Mouse (Mus musculus) MEL (cell line): ENCODE results near the gene Entpd6. TPM values are rescaled to one million over a fixed set of nuclear protein-coding genes. Genes with fewer than 3 reads are reported as not detected.

Source experiments
- DNase-seq: peaks from one replicate; pipeline ENCODE4 v3.0.0; 2011; ENCODE audit warnings: low read depth, low spot score
- H3K27ac ChIP-seq: 2 replicates; pipeline ENCODE4 v1.5.1; 2012; ENCODE audit warnings: low read depth, mild to moderate bottlenecking, control low read depth, low read length, moderate library complexity; ENCODE audit not compliant: control insufficient read depth
- H3K27me3 ChIP-seq, 2 experiments: fragments of 150-350 bp in 1 of 2; sonication (generic) in 1 of 2; 2 replicates each; pipeline ENCODE4 v1.6.1; 2012; ENCODE audit warnings: low read length in 2 of 2, mild to moderate bottlenecking in 2 of 2, improper control_type of control experiment in 1 of 2, moderate library complexity in 1 of 2; ENCODE audit not compliant: insufficient read depth in 2 of 2, control insufficient read depth in 1 of 2
- H3K36me3 ChIP-seq, 2 experiments: 2 replicates each; pipeline ENCODE4 v1.6.1; 2012 to 2014; ENCODE audit warnings: low read length in 2 of 2, improper control_type of control experiment in 1 of 2, inconsistent platforms in 1 of 2, mild to moderate bottlenecking in 1 of 2; ENCODE audit not compliant: insufficient read depth in 2 of 2, control insufficient read depth in 1 of 2
- H3K4me1 ChIP-seq, 2 experiments: fragments of 150-350 bp in 1 of 2; sonication (generic) in 1 of 2; 2 replicates each; pipeline ENCODE4 v1.6.1; 2012; ENCODE audit warnings: low read length in 2 of 2, improper control_type of control experiment in 1 of 2, mild to moderate bottlenecking in 1 of 2; ENCODE audit not compliant: insufficient read depth in 2 of 2, control insufficient read depth in 1 of 2
- H3K4me3 ChIP-seq, 2 experiments: fragments of 150-350 bp in 1 of 2; sonication (generic) in 1 of 2; 2 replicates each; pipeline ENCODE4 v1.5.1; 2012; ENCODE audit warnings: low read depth in 2 of 2, low read length in 2 of 2, mild to moderate bottlenecking in 2 of 2, moderate library complexity in 2 of 2, control low read depth in 1 of 2, improper control_type of control experiment in 1 of 2; ENCODE audit not compliant: control insufficient read depth in 1 of 2, insufficient read depth in 1 of 2
- H3K79me2 ChIP-seq: 2 replicates; pipeline ENCODE4 v1.6.1; 2012; ENCODE audit warnings: mild to moderate bottlenecking, low read length, moderate library complexity; ENCODE audit not compliant: control insufficient read depth, poor library complexity, insufficient read depth
- H3K9ac ChIP-seq: 2 replicates; pipeline ENCODE4 v1.6.1; 2012; ENCODE audit warnings: low read depth, mild to moderate bottlenecking, control low read depth, low read length, moderate library complexity; ENCODE audit not compliant: control insufficient read depth, poor library complexity, severe bottlenecking
- H3K9me3 ChIP-seq: fragments of 150-350 bp; sonication (generic); replicated peaks from 2 replicates; pipeline ENCODE4 v1.6.1; 2012; ENCODE audit warnings: mild to moderate bottlenecking, low read length, improper control_type of control experiment, moderate library complexity; ENCODE audit not compliant: insufficient read depth
- CHD1 ChIP-seq: IDR thresholded peaks from 2 replicates; pipeline ENCODE4 v1.6.1; 2012; ENCODE audit warnings: low read depth, mild to moderate bottlenecking, inconsistent platforms, low read length, improper control_type of control experiment
- CHD2 ChIP-seq: IDR thresholded peaks from 2 replicates; pipeline ENCODE4 v1.6.1; 2011; ENCODE audit warnings: low read length, improper control_type of control experiment
- CTCF ChIP-seq, 3 experiments: IDR thresholded peaks in 2 of 3; conservative IDR thresholded peaks in 1 of 3; 2 replicates each; pipeline ENCODE4 v1.5.1; 2011 to 2012; ENCODE audit warnings: low read length in 3 of 3, low read depth in 2 of 3, mild to moderate bottlenecking in 2 of 3, improper control_type of control experiment in 1 of 3, inconsistent platforms in 1 of 3, mixed read lengths in 1 of 3, moderate library complexity in 1 of 3; ENCODE audit not compliant: control insufficient read depth in 1 of 3, insufficient read depth in 1 of 3, poor library complexity in 1 of 3, severe bottlenecking in 1 of 3
- E2F4 ChIP-seq: IDR thresholded peaks from 2 replicates; pipeline ENCODE4 v1.6.1; 2011; ENCODE audit warnings: low read depth, low read length, improper control_type of control experiment, borderline replicate concordance
- ELF1 ChIP-seq: IDR thresholded peaks from 2 replicates; pipeline ENCODE4 v1.6.1; 2014; ENCODE audit warnings: low read depth, mild to moderate bottlenecking, inconsistent platforms, low read length, improper control_type of control experiment, moderate library complexity
- ETS1 ChIP-seq: IDR thresholded peaks from 2 replicates; pipeline ENCODE4 v1.6.1; 2012; ENCODE audit warnings: low read depth, mild to moderate bottlenecking, inconsistent platforms, low read length, improper control_type of control experiment, moderate library complexity
- GABPA ChIP-seq: IDR thresholded peaks from 2 replicates; pipeline ENCODE4 v1.6.1; 2012; ENCODE audit warnings: low read depth, mild to moderate bottlenecking, inconsistent platforms, low read length, improper control_type of control experiment, moderate library complexity
- GATA1 ChIP-seq: IDR thresholded peaks from 2 replicates; pipeline ENCODE4 v1.6.1; 2011; ENCODE audit warnings: low read depth, low read length, improper control_type of control experiment
- HCFC1 ChIP-seq: IDR thresholded peaks from 2 replicates; pipeline ENCODE4 v1.6.1; 2012; ENCODE audit warnings: low read depth, mild to moderate bottlenecking, inconsistent platforms, low read length, improper control_type of control experiment, moderate library complexity
- JUND ChIP-seq: IDR thresholded peaks from 2 replicates; pipeline ENCODE4 v1.6.1; 2011; ENCODE audit warnings: low read depth, mild to moderate bottlenecking, improper control_type of control experiment, low read length
- KAT2A ChIP-seq: conservative IDR thresholded peaks from 2 replicates; pipeline ENCODE4 v1.6.1; 2012; ENCODE audit warnings: low read depth, low read length, improper control_type of control experiment, inconsistent platforms
- MAFK ChIP-seq: IDR thresholded peaks from 2 replicates; pipeline ENCODE4 v1.6.1; 2011; ENCODE audit warnings: low read depth, mild to moderate bottlenecking, low read length, improper control_type of control experiment, borderline replicate concordance
- MAX ChIP-seq: IDR thresholded peaks from 2 replicates; pipeline ENCODE4 v1.6.1; 2011; ENCODE audit warnings: low read length, improper control_type of control experiment
- MAZ ChIP-seq: IDR thresholded peaks from 2 replicates; pipeline ENCODE4 v1.6.1; 2012; ENCODE audit warnings: low read depth, mild to moderate bottlenecking, inconsistent platforms, low read length, improper control_type of control experiment
- MEF2A ChIP-seq: IDR thresholded peaks from 2 replicates; pipeline ENCODE4 v1.6.1; 2014; ENCODE audit warnings: low read depth, mild to moderate bottlenecking, inconsistent platforms, low read length, improper control_type of control experiment; ENCODE audit not compliant: poor library complexity, insufficient replicate concordance, severe bottlenecking; ENCODE audit errors: extremely low read depth
- MXI1 ChIP-seq: IDR thresholded peaks from 2 replicates; pipeline ENCODE4 v1.6.1; 2011; ENCODE audit warnings: mild to moderate bottlenecking, low read depth, low read length, improper control_type of control experiment
- MYB ChIP-seq: IDR thresholded peaks from 2 replicates; pipeline ENCODE4 v1.6.1; 2011; ENCODE audit warnings: mild to moderate bottlenecking, low read depth, low read length, improper control_type of control experiment
- MYC ChIP-seq: IDR thresholded peaks from 2 replicates; pipeline ENCODE4 v1.6.1; 2011; ENCODE audit warnings: low read depth, mild to moderate bottlenecking, low read length, improper control_type of control experiment, moderate library complexity
- NELFE ChIP-seq: IDR thresholded peaks from 2 replicates; pipeline ENCODE4 v1.6.1; 2011; ENCODE audit warnings: low read depth, low read length, improper control_type of control experiment
- NRF1 ChIP-seq: IDR thresholded peaks from 2 replicates; pipeline ENCODE4 v1.6.1; 2014; ENCODE audit warnings: low read depth, mild to moderate bottlenecking, inconsistent platforms, low read length, improper control_type of control experiment, moderate library complexity; ENCODE audit not compliant: poor library complexity, insufficient read depth, severe bottlenecking
- POLR2AphosphoS2 ChIP-seq: IDR thresholded peaks from 2 replicates; pipeline ENCODE4 v1.6.1; 2011; ENCODE audit warnings: low read length, improper control_type of control experiment
- POLR2AphosphoS5 ChIP-seq: IDR thresholded peaks from 2 replicates; pipeline ENCODE4 v1.6.1; 2012; ENCODE audit warnings: low read depth, borderline replicate concordance, mild to moderate bottlenecking, inconsistent platforms, low read length, moderate library complexity, mixed read lengths
- RAD21 ChIP-seq: IDR thresholded peaks from 2 replicates; pipeline ENCODE4 v1.6.1; 2011; ENCODE audit warnings: mild to moderate bottlenecking, low read depth, low read length, improper control_type of control experiment
- RCOR1 ChIP-seq: IDR thresholded peaks from 2 replicates; pipeline ENCODE4 v1.6.1; 2012; ENCODE audit warnings: low read depth, mild to moderate bottlenecking, inconsistent platforms, low read length, improper control_type of control experiment
- SIN3A ChIP-seq: IDR thresholded peaks from 2 replicates; pipeline ENCODE4 v1.6.1; 2012; ENCODE audit warnings: low read length, improper control_type of control experiment, inconsistent platforms
- SMC3 ChIP-seq: IDR thresholded peaks from 2 replicates; pipeline ENCODE4 v1.6.1; 2011; ENCODE audit warnings: low read depth, low read length, improper control_type of control experiment
- TAL1 ChIP-seq: IDR thresholded peaks from 2 replicates; pipeline ENCODE4 v1.6.1; 2012; ENCODE audit warnings: mild to moderate bottlenecking, inconsistent platforms, low read length, moderate library complexity, mixed read lengths
- TBP ChIP-seq: IDR thresholded peaks from 2 replicates; pipeline ENCODE4 v1.8.0; 2011; ENCODE audit warnings: low read depth, low read length, improper control_type of control experiment
- TCF12 ChIP-seq: IDR thresholded peaks from 2 replicates; pipeline ENCODE4 v1.6.1; 2014; ENCODE audit warnings: low read depth, mild to moderate bottlenecking, inconsistent platforms, low read length, improper control_type of control experiment, moderate library complexity
- UBTF ChIP-seq: IDR thresholded peaks from 2 replicates; pipeline ENCODE4 v1.6.1; 2012; ENCODE audit warnings: low read depth, mild to moderate bottlenecking, inconsistent platforms, low read length, improper control_type of control experiment, moderate library complexity, borderline replicate concordance; ENCODE audit not compliant: insufficient read depth
- USF1 ChIP-seq: IDR thresholded peaks from 2 replicates; pipeline ENCODE4 v1.6.1; 2014; ENCODE audit warnings: low read depth, mild to moderate bottlenecking, inconsistent platforms, low read length, improper control_type of control experiment, moderate library complexity
- USF2 ChIP-seq, 2 experiments: IDR thresholded peaks; 2 replicates each; pipeline ENCODE4 v1.6.1; 2011 to 2012; ENCODE audit warnings: improper control_type of control experiment in 2 of 2, low read length in 2 of 2, borderline replicate concordance in 1 of 2, inconsistent platforms in 1 of 2, low read depth in 1 of 2, mild to moderate bottlenecking in 1 of 2; ENCODE audit not compliant: insufficient read depth in 1 of 2
- ZC3H11A ChIP-seq: IDR thresholded peaks from 2 replicates; pipeline ENCODE4 v1.6.1; 2012; ENCODE audit warnings: low read depth, mild to moderate bottlenecking, inconsistent platforms, low read length, improper control_type of control experiment
- ZKSCAN1 ChIP-seq: IDR thresholded peaks from 2 replicates; pipeline ENCODE4 v1.6.1; 2012; ENCODE audit warnings: low read depth, mild to moderate bottlenecking, inconsistent platforms, low read length, improper control_type of control experiment, moderate library complexity
- ZMIZ1 ChIP-seq: IDR thresholded peaks from 2 replicates; pipeline ENCODE4 v1.6.1; 2012; ENCODE audit warnings: low read depth, mild to moderate bottlenecking, inconsistent platforms, low read length, improper control_type of control experiment, moderate library complexity
- ZNF384 ChIP-seq: IDR thresholded peaks from 2 replicates; pipeline ENCODE4 v1.6.1; 2012; ENCODE audit warnings: low read depth, mild to moderate bottlenecking, inconsistent platforms, low read length, improper control_type of control experiment
- polyA plus RNA-seq, 2 experiments: library from polyadenylated mRNA; stranded (reverse) in 1 of 2; unstranded in 1 of 2; fragments of >175 nt in 1 of 2; fragments of >200 nt in 1 of 2; gene quantifications; 2 replicates each; pipeline versions ENCODE4 v1.2.1 to v1.2.4; 2012; ENCODE audit warnings: low replicate concordance in 2 of 2, low read depth in 1 of 2; ENCODE audit not compliant: insufficient read length in 2 of 2, insufficient read depth in 1 of 2, missing spikeins in 1 of 2
- total RNA-seq: library from RNA; depleted of rRNA; stranded (reverse); fragments of 300-350 nt; gene quantifications from 2 replicates; pipeline ENCODE4 v1.2.3, GENCODE M21; 2012; rRNA removed

Entpd6 gene
- 34.3 and 48.2 TPM in 2 replicates for total RNA-seq
- 10 to 100 TPM in 1 of 2 experiments, not detected in 1; 47.9 TPM for polyA plus RNA-seq

DNA sequence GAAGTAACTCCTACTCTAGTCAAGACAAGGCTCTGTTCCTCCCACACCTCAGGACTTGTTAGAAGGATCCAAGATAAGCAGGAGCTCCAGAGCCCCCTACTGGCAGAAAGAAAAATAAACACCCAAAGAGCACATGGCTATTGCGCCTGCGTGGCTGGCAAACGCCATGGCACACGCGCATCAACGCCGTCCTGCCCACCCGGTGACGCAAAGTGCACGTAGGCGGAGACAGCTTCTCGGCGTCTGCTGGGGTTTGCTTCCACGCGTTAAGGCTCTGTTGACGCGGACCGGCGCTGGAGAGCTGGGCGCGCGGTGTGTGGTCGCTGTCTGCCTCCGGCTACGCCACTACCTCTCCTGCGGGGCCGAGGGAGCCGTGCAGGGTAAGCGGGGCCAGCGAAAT is at the start of gene Entpd6:
Entpd6 (plus strand) TSS at position 189 of the 400 bp plus-strand sequence.
- Histone ChIP-seq H3K4me3 (peak within 1 kb of the TSS; percentile 68 to 70), H3K4me1 (peaks cover 0 to 3% of the 10 kb centered on the region in 2 experiments; a peak in 2 of 4 replicates), H3K27ac (peak within 1 kb of the TSS; percentile 0; the same call in 1 of the 2 replicates), H3K36me3 (peaks cover 0 to 3% of the 10 kb centered on the region in 2 experiments; a peak in 1 of 4 replicates), H3K79me2 (peaks cover 5% of the 10 kb centered on the region), H3K9ac (peak within 1 kb of the TSS; percentile 76), H3K9me3 (no peaks in the 10 kb centered on the region), H3K27me3 (no peaks in the 10 kb centered on the region; a peak in 1 of 4 replicates)
- DNase-seq, result peak; percentile 97
- no peak for TF ChIP-seq E2F4
- no peak for TF ChIP-seq MEF2A
- no peak for TF ChIP-seq UBTF
- TF ChIP-seq MAFK, result no peak
- TF ChIP-seq TCF12, result peak; percentile 66
- TF ChIP-seq CTCF (IDR thresholded peaks at IDR 0.05 in 2 of 3, conservative IDR thresholded peaks at IDR 0.05 in 1 of 3; ENCODE audit: control insufficient read depth in 1 of 3, insufficient read depth in 1 of 3, low read depth in 2 of 3, low read length in 3 of 3, poor library complexity in 1 of 3, severe bottlenecking in 1 of 3), result peak; percentile 53 to 89 (median 82)
- TF ChIP-seq CHD2, result no peak
- TF ChIP-seq ZMIZ1, result peak; percentile 75; the same call in 1 of the 2 replicates
- TF ChIP-seq KAT2A, result no peak
- TF ChIP-seq MYB, result no peak
- TF ChIP-seq MYC, result peak; percentile 96
- peak; percentile 70 for TF ChIP-seq GATA1
- peak; percentile 77 for TF ChIP-seq HCFC1
- TF ChIP-seq ZNF384, result no peak
- peak; percentile 5; the same call in 1 of the 2 replicates for TF ChIP-seq ZC3H11A
- TF ChIP-seq POLR2AphosphoS5, result no peak
- peak; percentile 57; the same call in 1 of the 2 replicates for TF ChIP-seq SMC3
- TF ChIP-seq GABPA, result no peak
- no peak for TF ChIP-seq USF2 (IDR thresholded peaks at IDR 0.05; ENCODE audit: borderline replicate concordance in 1 of 2, insufficient read depth in 1 of 2, low read depth in 1 of 2, low read length in 2 of 2)
- no peak for TF ChIP-seq RCOR1
- TF ChIP-seq JUND, result no peak
- TF ChIP-seq POLR2AphosphoS2, result peak; percentile 80; the same call in 1 of the 2 replicates
- TF ChIP-seq NELFE, result peak; percentile 90
- TF ChIP-seq MAZ, result no peak; the same call in 1 of the 2 replicates
- peak; percentile 61; the same call in 1 of the 2 replicates for TF ChIP-seq TBP
- TF ChIP-seq TAL1, result no peak
- peak; percentile 95 for TF ChIP-seq MAX
- peak; percentile 98 for TF ChIP-seq NRF1
- no peak for TF ChIP-seq ZKSCAN1
- TF ChIP-seq RAD21, result peak; percentile 63
- TF ChIP-seq USF1, result peak; percentile 61
- TF ChIP-seq CHD1, result no peak
- TF ChIP-seq MXI1, result peak; percentile 95
- peak; percentile 92 for TF ChIP-seq SIN3A
- TF ChIP-seq ETS1, result 0 out of 2 replicates have a peak, but pooled peaks have one; percentile 21
- TF ChIP-seq ELF1, result no peak
